Mouse (Mus musculus) liver, adult 10 weeks (tissue): ENCODE data around the gene Rnf2. TPM values are rescaled to one million over a fixed set of nuclear protein-coding genes. Genes with fewer than 3 reads are reported as not detected.

Experiments
- polyA plus RNA-seq: library from polyadenylated mRNA; stranded (reverse); fragments of 350-450 nt; fragmentation: Illumina TruSeq; extraction: RNeasy Lipid Tissue Mini Kit (QIAGEN cat#74804); gene quantifications from one replicate; pipeline ENCODE4 v1.2.3, GENCODE M21; 2014; ENCODE audit warnings: low read depth, low replicate concordance

The Rnf2 gene
- 38.9 TPM for polyA plus RNA-seq

DNA sequence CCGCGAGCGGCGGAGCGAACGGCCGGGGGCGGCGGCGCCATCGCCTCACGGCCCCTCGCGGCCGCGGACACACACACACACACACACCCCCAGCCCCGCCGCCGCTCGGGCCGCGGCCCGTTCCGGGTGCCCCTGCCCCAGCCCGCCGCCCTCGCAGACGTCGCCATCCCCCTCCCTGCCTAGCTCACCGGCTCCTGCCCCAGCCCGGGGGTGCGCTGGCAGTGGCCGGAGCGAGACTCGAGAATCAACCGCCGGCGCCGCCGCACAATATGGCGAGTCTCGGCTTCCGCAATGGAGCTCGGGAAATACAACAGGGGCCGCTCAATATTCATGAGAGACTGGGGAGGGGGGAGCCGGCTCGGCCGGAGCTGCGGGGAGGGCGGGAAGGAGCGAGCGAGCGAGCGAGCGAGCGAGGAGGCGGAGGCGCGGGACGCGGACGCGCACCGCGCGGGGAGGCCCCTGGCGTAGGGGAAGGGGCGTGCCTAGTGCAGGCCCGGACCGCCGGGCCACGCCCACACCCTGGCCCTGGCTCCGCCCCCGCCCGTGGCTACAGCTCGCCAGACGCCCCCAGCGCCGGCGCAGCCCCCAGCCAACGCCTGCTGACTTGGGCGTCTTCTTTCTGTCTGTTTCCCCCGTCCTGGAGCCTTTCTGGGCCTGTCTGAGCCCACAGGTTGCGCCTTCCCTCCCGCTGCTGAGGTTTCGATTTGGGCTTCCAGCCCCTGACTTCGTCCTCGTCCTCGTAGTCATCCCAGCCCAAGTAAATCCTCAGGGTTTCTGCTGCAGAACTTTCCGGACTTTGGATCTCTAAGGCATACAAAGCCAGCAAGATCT lies at the start of gene Rnf2:
Gene Rnf2 (minus strand): TSS at position 425 of the 831 bp plus-strand sequence.

GRCm38 (mm10) chr1:151428263-151429221 lies 72.2 kb downstream of the Rnf2 start, which contains the start of the genes Swt1 and Trmt1l:
Swt1 (minus strand) TSS chr1:151428455.
Trmt1l (plus strand) TSS chr1:151428542.

Other genes starting within 250 kb of the Rnf2 start
- 113 TPM for gene Ivns1abp, start 156.5 kb downstream of the Rnf2 start, polyA plus RNA-seq
- 22.2 TPM for gene Swt1, start 72.5 kb downstream of the Rnf2 start, polyA plus RNA-seq
- gene Trmt1l, start 72.4 kb downstream of the Rnf2 start, polyA plus RNA-seq: 21.0 TPM
- gene Fam129a, start 70.2 kb upstream of the Rnf2 start, polyA plus RNA-seq: 2.2 TPM